Mouse (Mus musculus) lung, adult 2 months (tissue): ENCODE measurements around the gene Mas1. TPM values are rescaled to one million over a fixed set of nuclear protein-coding genes. Genes with fewer than 3 reads are reported as not detected.

Source experiments
- DNase-seq: peaks from one replicate; pipeline ENCODE4 v3.0.0; 2022
- H3K4me1 ChIP-seq: fragments of 200-500 bp; 2 replicates; pipeline ENCODE4 v1.6.1; 2011; ENCODE audit warnings: low read length; ENCODE audit not compliant: control insufficient read depth, insufficient read depth
- H3K4me3 ChIP-seq: fragments of 200-500 bp; replicated peaks from 2 replicates; pipeline ENCODE3; 2011; ENCODE audit warnings: low read depth, mild to moderate bottlenecking, control low read depth, low read length; ENCODE audit errors: extremely low read depth
- CTCF ChIP-seq: fragments of 200-500 bp; IDR thresholded peaks from 2 replicates; pipeline ENCODE4 v1.5.1; 2011; ENCODE audit warnings: mild to moderate bottlenecking, low read length, control low read depth; ENCODE audit not compliant: insufficient read depth
- POLR2A ChIP-seq: fragments of 200-500 bp; IDR thresholded peaks from 2 replicates; pipeline ENCODE4 v1.6.1; 2011; ENCODE audit warnings: low read depth, mild to moderate bottlenecking, control low read depth, low read length, borderline replicate concordance; ENCODE audit errors: extremely low read depth
- WGBS: fragments of 180-500 bp; shearing (Covaris S2); methylation state at CpG from one replicate; pipeline ENCODE4 v1.1.7; 2018; 5-methylcytosine and 5-hydroxymethylcytosine counted together
- polyA plus RNA-seq: library from polyadenylated mRNA; depleted of rRNA; stranded (reverse); fragments of >200 nt; gene quantifications from 2 replicates; pipeline ENCODE4 v1.2.3, GENCODE M21; 2012; rRNA removed

Gene Mas1
- polyA plus RNA-seq, 1 experiment, result 0.12 TPM

DNA sequence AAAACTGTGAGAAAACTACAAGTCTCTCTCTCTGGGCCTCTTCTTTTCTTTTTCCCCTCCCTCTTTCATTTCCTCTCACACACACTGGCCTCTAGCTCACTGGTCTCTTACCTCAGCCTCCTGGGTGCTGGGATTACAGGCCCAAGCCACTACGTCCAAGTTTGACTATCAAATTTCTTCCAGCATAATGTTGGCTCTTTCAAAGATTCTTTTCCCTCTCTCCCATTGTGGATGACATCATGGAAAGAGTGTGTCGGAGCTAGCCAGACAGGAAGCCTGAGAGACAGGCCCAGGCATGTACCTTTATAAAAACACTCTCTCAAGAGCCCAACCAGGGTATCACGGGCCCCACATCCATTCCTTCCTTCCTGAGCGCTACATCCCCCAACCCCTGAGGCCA is 76.5 kb downstream of the Mas1 start:
- WGBS, result 21% methylated on average over 4 of the region's 4 CpGs

DNA sequence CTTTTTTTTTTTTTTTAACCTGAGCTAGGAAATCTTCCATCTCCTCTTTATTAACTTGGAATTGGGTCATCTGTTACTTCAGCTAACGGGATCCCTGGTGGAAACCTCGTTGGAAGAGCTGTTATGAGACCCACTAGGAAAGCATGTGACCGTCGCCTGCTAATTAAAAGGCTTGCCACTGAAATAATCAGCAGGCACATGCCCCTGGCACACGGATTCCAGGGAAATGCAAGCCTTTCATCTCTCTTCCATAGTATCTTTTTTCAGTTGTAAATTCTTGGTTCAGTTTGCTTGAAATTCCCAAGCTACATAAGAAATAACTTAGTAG is 76.9 kb downstream of the Mas1 start:
- WGBS, result 49% methylated on average over 5 of the region's 5 CpGs
- no peak for DNase-seq
- H3K4me1 ChIP-seq, result peaks cover 37% of the 10 kb centered on the region
- H3K4me3 ChIP-seq, result no peak overlapping the region
- TF ChIP-seq CTCF (no peak), POLR2A (no peak)

More for the DNA sequence above, 76.5 kb downstream of the Mas1 start:
- no peak for DNase-seq
- no peak overlapping the region for H3K4me3 ChIP-seq
- H3K4me1 ChIP-seq, result peaks cover 37% of the 10 kb centered on the region
- TF ChIP-seq CTCF (no peak), POLR2A (no peak)

Other genes starting within 250 kb of the Mas1 start
- 0.43 and 1.7 TPM in 2 replicates for gene Slc22a1, start 192.3 kb downstream of the Mas1 start, polyA plus RNA-seq
- 26.8 and 27.5 TPM in 2 replicates for gene Igf2r, start 98.5 kb downstream of the Mas1 start, polyA plus RNA-seq
- gene Mrgprh, start 7.9 kb upstream of the Mas1 start, polyA plus RNA-seq, result 0.09 and 0.31 TPM in 2 replicates
- gene Pnldc1, start 42.1 kb upstream of the Mas1 start, polyA plus RNA-seq, result 1.3 and 1.9 TPM in 2 replicates
- gene Tcp1, start 47.6 kb upstream of the Mas1 start, polyA plus RNA-seq, result 39.7 and 47.7 TPM in 2 replicates
- 18.8 and 19.3 TPM in 2 replicates for gene Mrpl18, start 48.2 kb upstream of the Mas1 start, polyA plus RNA-seq
- 0.24 and 0.51 TPM in 2 replicates for gene Acat3, start 72.5 kb upstream of the Mas1 start, polyA plus RNA-seq
- 13.0 and 19.4 TPM in 2 replicates for gene Acat2, start 92.6 kb upstream of the Mas1 start, polyA plus RNA-seq
- 16.1 and 19.4 TPM in 2 replicates for gene Wtap, start 126.0 kb upstream of the Mas1 start, polyA plus RNA-seq
- gene Sod2, start 138.7 kb upstream of the Mas1 start, polyA plus RNA-seq, result 285 and 325 TPM in 2 replicates
- not detected in 2 replicates for gene Gpr31b, start 184.2 kb upstream of the Mas1 start, polyA plus RNA-seq
- gene Tcp10b, start 193.0 kb upstream of the Mas1 start, polyA plus RNA-seq, result 0.07 and 0.13 TPM in 2 replicates